Comparison of ENCODE assay signal across 18 mouse cellular contexts in the genomic region with DNA sequence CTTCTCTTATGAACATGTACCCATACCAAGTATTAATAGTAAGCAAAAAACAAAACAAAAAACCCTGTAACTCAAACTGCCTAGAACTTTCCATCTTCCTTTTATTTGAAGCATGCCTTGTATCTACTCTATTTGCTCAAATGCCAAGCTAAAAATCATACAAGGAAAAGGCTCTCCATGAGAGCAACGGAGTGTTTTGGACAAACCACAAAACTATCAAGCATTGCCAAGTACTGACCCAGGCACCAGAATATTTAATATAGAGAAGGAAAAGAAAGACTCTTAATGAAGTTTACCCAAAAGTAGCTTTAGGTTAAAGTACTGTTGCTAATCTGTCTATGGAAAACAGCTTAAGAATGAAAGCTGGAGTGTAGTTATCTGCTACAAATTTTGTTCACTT.
"Had no signal": no experiment of that assay in that cellular context is flagged by ENCODE, and none has a peak within 500 bp of the region (broad histone marks: within the 10 kb centered on the region; RNA-seq: fewer than 3 reads in every experiment).

No protein-coding gene starts in this region.

- DNase-seq: lung, adult 18-20 months; lung, embryonic 14.5 days; lung, postnatal 10 days; lung, postnatal 4 days; retina, postnatal 1 day; right cerebral cortex, adult 18-20 months; right cerebral cortex, postnatal 25 days; right cerebral cortex, postnatal 4 days; spleen, adult 18-20 months; thymus, adult 18-20 months; thymus, postnatal 14 days; thymus, postnatal 36 days had no signal

- H3K9me3 ChIP-seq: midbrain, embryonic 10.5 days; midbrain, embryonic 13.5 days; neural tube, embryonic 13.5 days; neural tube, embryonic 15.5 days had no signal

- H3K27ac ChIP-seq: midbrain, embryonic 10.5 days; midbrain, embryonic 13.5 days; neural tube, embryonic 13.5 days; neural tube, embryonic 15.5 days had no signal

- ATAC-seq: midbrain, embryonic 13.5 days; midbrain, embryonic 16.5 days had no signal

- H3K27me3 ChIP-seq: midbrain, embryonic 13.5 days; neural tube, embryonic 13.5 days; neural tube, embryonic 15.5 days had no signal

- H3K4me2 ChIP-seq: lung, embryonic 14.5 days; midbrain, embryonic 13.5 days; neural tube, embryonic 13.5 days; neural tube, embryonic 15.5 days had no signal

- H3K4me3 ChIP-seq: midbrain, embryonic 10.5 days; midbrain, embryonic 13.5 days; myocyte; neural tube, embryonic 13.5 days; neural tube, embryonic 15.5 days had no signal

- H3K9ac ChIP-seq: lung, embryonic 14.5 days; midbrain, embryonic 13.5 days; neural tube, embryonic 13.5 days; neural tube, embryonic 15.5 days had no signal
